Mouse (Mus musculus) liver, embryonic 15.5 days (tissue): Measurements from ENCODE around the gene Fam3b. TPM values are rescaled to one million over a fixed set of nuclear protein-coding genes. Genes with fewer than 3 reads are reported as not detected.

ENCODE experiments used
- ATAC-seq: fragments of 200-750 bp; cut with Nextera tagmentation; 2 replicates; pipeline ENCODE4 v1.8.0; 2017; ENCODE audit warnings: moderate number of reproducible peaks, mild to moderate bottlenecking, moderate library complexity; ENCODE audit not compliant: insufficient read depth
- H3K27ac ChIP-seq: fragments of 300-500 bp; sonication (generic); replicated peaks from 2 replicates; pipeline ENCODE4 v1.5.1; 2015; ENCODE audit warnings: mild to moderate bottlenecking, inconsistent platforms
- H3K27me3 ChIP-seq: fragments of 300-500 bp; sonication (generic); 2 replicates; pipeline ENCODE4 v1.6.1; 2015; ENCODE audit warnings: mild to moderate bottlenecking, inconsistent platforms
- H3K36me3 ChIP-seq: fragments of 300-500 bp; sonication (generic); replicated peaks from 2 replicates; pipeline ENCODE4 v1.6.1; 2015; ENCODE audit warnings: moderate library complexity, mild to moderate bottlenecking, inconsistent platforms
- H3K4me1 ChIP-seq: fragments of 300-500 bp; sonication (generic); replicated peaks from 2 replicates; pipeline ENCODE4 v1.6.1; 2015; ENCODE audit warnings: inconsistent platforms
- H3K4me2 ChIP-seq: fragments of 300-500 bp; sonication (generic); 2 replicates; pipeline ENCODE4 v1.6.1; 2015; ENCODE audit warnings: moderate library complexity, mild to moderate bottlenecking, inconsistent platforms
- H3K4me3 ChIP-seq: fragments of 300-500 bp; sonication (generic); replicated peaks from 2 replicates; pipeline ENCODE4 v1.5.1; 2015; ENCODE audit warnings: mild to moderate bottlenecking, inconsistent platforms
- H3K9ac ChIP-seq: fragments of 300-500 bp; sonication (generic); 2 replicates; pipeline ENCODE4 v1.6.1; 2015; ENCODE audit warnings: moderate library complexity, mild to moderate bottlenecking, inconsistent platforms
- H3K9me3 ChIP-seq: fragments of 300-500 bp; sonication (generic); replicated peaks from 2 replicates; pipeline ENCODE4 v1.6.1; 2016; ENCODE audit warnings: inconsistent platforms
- WGBS: fragments of 180-500 bp; shearing (Covaris S2); methylation state at CpG from one replicate; pipeline ENCODE4 v1.1.7; 2015; ENCODE audit warnings: mixed read lengths; ENCODE audit not compliant: insufficient replicate concordance; 5-methylcytosine and 5-hydroxymethylcytosine counted together
- polyA plus RNA-seq: library from polyadenylated mRNA; unstranded; fragments of >200 nt; fragmentation: Nextera tagmentation; extraction: Ambion mirVana; gene quantifications from 2 replicates; pipeline ENCODE4 v1.2.1, GENCODE M21; 2015

Fam3b gene
- polyA plus RNA-seq, 1 experiment from 2014 or later = not detected

GRCm38 (mm10) chr16:97492369-97492768, 22.2 kb downstream of the Fam3b start:
- no peak overlapping the region for H3K27ac ChIP-seq
- no peak overlapping the region for H3K4me3 ChIP-seq
- H3K27me3 ChIP-seq = no peaks in the 10 kb centered on the region
- H3K36me3 ChIP-seq = no peaks in the 10 kb centered on the region
- no peaks in the 10 kb centered on the region for H3K9me3 ChIP-seq
- no peak overlapping the region for H3K9ac ChIP-seq
- ATAC-seq = no peak; the same call in 1 of the 2 replicates
- 48% methylated on average over 1 of the region's 1 CpGs for WGBS
- no peaks in the 10 kb centered on the region for H3K4me1 ChIP-seq
- no peak overlapping the region for H3K4me2 ChIP-seq

DNA sequence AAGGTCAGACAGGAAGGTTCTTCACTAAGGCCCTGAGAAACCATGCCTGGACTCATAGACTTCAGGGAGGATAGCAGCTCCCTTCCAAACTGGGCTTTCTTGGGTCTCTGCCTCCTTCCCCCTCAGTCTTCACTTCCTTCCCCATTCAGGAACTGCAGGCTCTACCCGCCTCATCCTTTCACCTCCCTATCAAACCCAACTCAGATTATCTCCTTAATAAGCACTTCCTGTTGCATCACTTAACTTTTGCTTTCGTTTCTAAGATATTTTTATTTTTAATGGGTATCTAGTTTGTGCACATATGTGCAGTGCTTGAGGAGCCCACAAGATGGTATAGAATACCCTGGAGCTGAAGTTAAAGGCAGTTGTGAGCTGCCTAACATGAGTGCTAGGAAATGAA, 36.0 kb downstream of the Fam3b start:
- Histone ChIP-seq H3K9ac (no peak overlapping the region), H3K27ac (no peak overlapping the region), H3K4me2 (no peak overlapping the region), H3K4me3 (no peak overlapping the region), H3K36me3 (no peaks in the 10 kb centered on the region), H3K27me3 (no peaks in the 10 kb centered on the region), H3K9me3 (no peaks in the 10 kb centered on the region), H3K4me1 (no peaks in the 10 kb centered on the region)
- whole genome bisulfite sequencing = 14% methylated on average over 2 of the region's 2 CpGs
- ATAC-seq = no peak

DNA sequence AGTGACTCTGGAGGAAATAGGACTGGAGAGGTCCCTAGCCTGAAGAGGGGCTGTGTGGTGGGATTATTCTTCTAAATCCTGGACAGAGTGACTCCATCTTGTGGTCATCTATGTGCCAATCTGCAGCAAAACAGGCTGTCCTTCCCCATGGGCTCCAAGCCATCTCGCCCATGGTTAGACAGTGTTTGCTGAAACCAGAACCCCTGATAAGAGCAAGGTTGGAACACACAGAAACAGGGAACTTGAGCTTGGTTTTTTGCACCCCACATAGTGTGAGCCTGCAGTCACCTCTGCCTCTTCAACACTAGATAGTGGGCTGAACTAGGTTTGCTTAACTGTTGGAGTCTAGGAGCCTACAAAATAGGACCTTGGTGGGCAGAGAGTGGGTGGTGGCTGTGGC, 38.1 kb downstream of the Fam3b start:
- whole genome bisulfite sequencing = 26% methylated on average over 1 of the region's 1 CpGs
- no peaks in the 10 kb centered on the region for H3K9me3 ChIP-seq
- no peak for ATAC-seq
- H3K27ac ChIP-seq = no peak overlapping the region
- no peak overlapping the region for H3K4me2 ChIP-seq
- H3K4me1 ChIP-seq = no peaks in the 10 kb centered on the region
- no peak overlapping the region for H3K9ac ChIP-seq
- no peaks in the 10 kb centered on the region for H3K27me3 ChIP-seq
- no peaks in the 10 kb centered on the region for H3K36me3 ChIP-seq
- no peak overlapping the region for H3K4me3 ChIP-seq

DNA sequence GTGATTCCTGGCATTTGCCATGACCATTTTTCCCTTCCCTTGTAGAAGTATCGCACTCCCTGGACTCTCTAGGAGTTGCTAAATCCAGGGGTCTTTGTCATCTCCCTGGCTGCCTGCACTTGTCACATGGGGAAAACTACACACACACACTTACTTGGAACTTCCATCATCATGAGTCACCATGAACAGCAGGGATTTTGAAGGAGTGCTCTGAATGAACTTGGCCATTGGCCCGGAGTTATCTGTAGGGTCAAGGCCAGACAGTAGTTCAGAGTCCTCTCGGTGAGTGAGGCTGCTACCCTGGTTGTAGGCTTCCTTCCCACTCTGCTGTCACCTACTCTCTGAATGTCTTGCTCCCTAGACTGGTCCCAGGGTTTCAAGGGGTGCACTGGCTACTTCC, 39.0 kb downstream of the Fam3b start:
- WGBS = 72% methylated on average over 3 of the region's 3 CpGs
- ATAC-seq = no peak
- Histone ChIP-seq H3K9ac (no peak overlapping the region), H3K4me3 (no peak overlapping the region), H3K27me3 (no peaks in the 10 kb centered on the region), H3K9me3 (no peaks in the 10 kb centered on the region), H3K4me1 (no peaks in the 10 kb centered on the region), H3K4me2 (no peak overlapping the region), H3K36me3 (no peaks in the 10 kb centered on the region), H3K27ac (no peak overlapping the region)

- H3K4me1 ChIP-seq = no peaks in the 10 kb centered on the region
- no peak overlapping the region for H3K4me3 ChIP-seq
- no peak overlapping the region for H3K4me2 ChIP-seq
- ATAC-seq = no peak
- H3K27me3 ChIP-seq = no peaks in the 10 kb centered on the region
- H3K36me3 ChIP-seq = no peaks in the 10 kb centered on the region
- H3K9me3 ChIP-seq = no peaks in the 10 kb centered on the region
- H3K27ac ChIP-seq = no peak overlapping the region
- WGBS = 56% methylated on average over 2 of the region's 2 CpGs
- H3K9ac ChIP-seq = no peak overlapping the region
Observed at GRCm38 (mm10) chr16:97474671-97475070, 39.9 kb downstream of the Fam3b start.

DNA sequence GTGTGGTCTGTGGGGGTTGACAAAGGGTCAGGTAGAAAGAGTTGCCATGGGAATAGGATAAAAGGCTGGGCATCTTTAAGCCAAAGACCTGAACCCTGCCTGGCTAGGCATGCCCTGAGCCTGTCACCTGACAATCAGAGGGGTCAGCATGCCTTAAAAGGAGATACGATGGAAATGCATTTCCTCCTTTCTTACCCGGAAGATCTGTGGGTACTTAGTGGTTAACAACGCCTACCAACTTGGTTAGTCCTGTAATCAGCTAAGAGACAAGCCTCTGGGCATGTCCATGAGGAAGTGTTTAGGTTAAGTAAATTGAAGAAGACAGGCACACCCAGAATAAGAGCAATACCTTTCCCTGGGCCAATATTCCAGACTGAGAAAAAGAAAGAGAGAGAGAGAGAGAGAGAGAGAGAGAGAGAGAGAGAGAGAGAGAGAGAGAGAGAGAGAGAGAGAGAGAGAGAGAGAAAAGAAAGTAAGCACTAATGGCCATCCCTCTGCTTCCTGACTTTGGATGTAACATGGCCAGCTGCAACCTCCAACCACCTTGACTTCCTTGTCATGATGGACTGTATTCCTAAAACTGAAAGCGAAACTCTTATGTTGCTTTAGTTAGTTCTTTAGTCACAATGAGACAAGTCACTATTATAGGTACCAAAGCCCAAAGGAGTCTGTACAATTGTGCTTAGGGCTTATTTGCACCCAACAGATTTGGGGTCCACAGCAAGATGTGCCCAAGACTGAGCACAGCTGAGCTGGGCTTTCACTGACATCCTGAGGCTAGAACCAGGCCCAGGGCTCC, 46.4 kb downstream of the Fam3b start:
- no peak overlapping the region for H3K4me3 ChIP-seq
- no peak overlapping the region for H3K27ac ChIP-seq
- 19% methylated on average over 4 of the region's 4 CpGs for WGBS
- no peak overlapping the region for H3K4me2 ChIP-seq
- H3K9me3 ChIP-seq = no peaks in the 10 kb centered on the region
- H3K4me1 ChIP-seq = 0 out of 2 replicates have a peak, but pooled peaks cover 3% of the 10 kb centered on the region
- no peak for ATAC-seq
- no peak overlapping the region for H3K9ac ChIP-seq
- no peaks in the 10 kb centered on the region for H3K36me3 ChIP-seq
- H3K27me3 ChIP-seq = no peaks in the 10 kb centered on the region

GRCm38 (mm10) chr16:97467472-97467871, 47.1 kb downstream of the Fam3b start:
- 60% methylated on average over 3 of the region's 3 CpGs for WGBS
- H3K27me3 ChIP-seq = no peaks in the 10 kb centered on the region
- H3K9ac ChIP-seq = no peak overlapping the region
- H3K4me2 ChIP-seq = no peak overlapping the region
- H3K9me3 ChIP-seq = no peaks in the 10 kb centered on the region
- no peak overlapping the region for H3K27ac ChIP-seq
- ATAC-seq = no peak
- H3K4me3 ChIP-seq = no peak overlapping the region
- H3K36me3 ChIP-seq = no peaks in the 10 kb centered on the region
- H3K4me1 ChIP-seq = 0 out of 2 replicates have a peak, but pooled peaks cover 3% of the 10 kb centered on the region

DNA sequence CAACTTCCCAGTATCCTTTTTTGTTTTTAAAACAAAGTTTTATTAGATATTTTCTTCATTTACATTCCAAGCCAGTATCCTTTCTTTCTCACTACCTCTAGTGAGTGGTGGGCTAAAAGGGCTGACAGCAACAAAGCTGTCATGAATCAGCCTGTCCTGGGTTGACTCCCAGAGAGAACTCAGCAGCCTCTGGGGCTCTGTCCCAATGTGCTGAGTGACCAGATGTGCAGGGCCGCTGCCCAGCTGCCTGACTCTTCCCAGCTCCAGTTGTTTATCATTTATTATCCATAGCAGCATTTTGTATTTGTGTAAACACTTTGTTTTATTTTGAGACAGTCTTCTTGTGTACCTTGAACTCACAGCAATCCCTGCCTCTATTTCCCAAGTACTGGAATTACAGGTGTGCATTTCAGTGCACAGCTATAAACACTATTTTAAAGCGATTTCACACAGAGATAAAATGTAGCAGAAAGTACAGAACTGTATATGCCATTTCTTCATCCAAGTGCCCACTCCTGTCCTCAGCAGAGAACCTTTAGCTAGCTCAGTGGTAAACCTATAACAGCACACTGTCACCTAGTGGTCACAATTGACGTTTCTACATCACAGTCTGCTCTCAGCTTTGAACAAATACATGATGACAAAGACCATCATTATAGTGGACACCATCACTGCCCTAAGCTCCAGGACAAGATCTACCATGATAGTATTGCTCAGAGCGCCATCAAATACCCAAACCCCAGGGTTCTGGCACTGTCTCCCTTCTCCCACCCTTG, 48.2 kb downstream of the Fam3b start:
- WGBS = 37% methylated on average over 4 of the region's 4 CpGs

GRCm38 (mm10) chr16:97462481-97463181, 52.0 kb downstream of the Fam3b start, which contains the start of gene Mx1:
Gene Mx1, minus strand, starts transcription at chr16:97462907.
- WGBS = 16% methylated on average over 4 of the region's 4 CpGs
- no peak within 1 kb of the TSS for H3K9ac ChIP-seq
- H3K27ac ChIP-seq = no peak within 1 kb of the TSS
- H3K36me3 ChIP-seq = no peaks in the 10 kb centered on the region
- H3K4me1 ChIP-seq = 0 out of 2 replicates have a peak, but pooled peaks cover 3% of the 10 kb centered on the region
- peak; percentile 52 for ATAC-seq
- no peaks in the 10 kb centered on the region for H3K27me3 ChIP-seq
- H3K4me2 ChIP-seq = no peak within 1 kb of the TSS
- no peak within 1 kb of the TSS for H3K4me3 ChIP-seq
- H3K9me3 ChIP-seq = no peaks in the 10 kb centered on the region

More for the DNA sequence above, 48.2 kb downstream of the Fam3b start:
- no peaks in the 10 kb centered on the region for H3K9me3 ChIP-seq
- no peak overlapping the region for H3K27ac ChIP-seq
- H3K4me2 ChIP-seq = no peak overlapping the region
- H3K9ac ChIP-seq = no peak overlapping the region
- no peaks in the 10 kb centered on the region for H3K36me3 ChIP-seq
- no peak for ATAC-seq
- 0 out of 2 replicates have a peak, but pooled peaks cover 3% of the 10 kb centered on the region for H3K4me1 ChIP-seq
- no peak overlapping the region for H3K4me3 ChIP-seq
- H3K27me3 ChIP-seq = no peaks in the 10 kb centered on the region

- H3K4me1 ChIP-seq = 0 out of 2 replicates have a peak, but pooled peaks cover 3% of the 10 kb centered on the region
- H3K27ac ChIP-seq = no peak overlapping the region
- WGBS = 33% methylated on average over 2 of the region's 2 CpGs
- no peaks in the 10 kb centered on the region for H3K27me3 ChIP-seq
- no peak overlapping the region for H3K4me3 ChIP-seq
- H3K36me3 ChIP-seq = no peaks in the 10 kb centered on the region
- ATAC-seq = no peak
- H3K9ac ChIP-seq = no peak overlapping the region
- H3K9me3 ChIP-seq = no peaks in the 10 kb centered on the region
- H3K4me2 ChIP-seq = no peak overlapping the region
Observed at GRCm38 (mm10) chr16:97461271-97461670, 53.3 kb downstream of the Fam3b start.

DNA sequence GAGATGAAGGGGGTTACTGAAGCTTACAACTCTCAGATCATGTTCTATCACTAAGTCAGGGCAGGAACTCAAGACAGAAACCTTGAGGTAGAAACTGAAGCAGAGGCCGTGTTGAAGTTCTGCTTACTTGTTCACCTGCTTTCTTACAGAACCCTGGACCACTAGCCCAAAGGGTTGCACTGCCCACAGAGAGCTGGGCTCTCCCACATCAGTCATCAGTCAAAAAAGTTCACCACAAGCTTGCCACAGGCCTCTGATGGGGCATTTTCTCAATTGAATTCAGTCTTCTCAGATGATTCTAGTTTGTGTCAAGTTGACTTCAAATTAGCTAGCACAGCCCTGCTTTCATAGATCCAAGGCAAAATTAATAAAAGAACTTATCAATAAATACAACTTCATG, 54.8 kb downstream of the Fam3b start:
- 43% methylated on average over 1 of the region's 1 CpGs for WGBS
- H3K27ac ChIP-seq = no peak overlapping the region
- ATAC-seq = no peak

More for the DNA sequence above, 54.8 kb downstream of the Fam3b start:
- 0 out of 2 replicates have a peak, but pooled peaks cover 3% of the 10 kb centered on the region for H3K4me1 ChIP-seq
- H3K9me3 ChIP-seq = no peaks in the 10 kb centered on the region
- no peak overlapping the region for H3K9ac ChIP-seq
- H3K4me2 ChIP-seq = no peak overlapping the region
- H3K4me3 ChIP-seq = no peak overlapping the region
- H3K36me3 ChIP-seq = no peaks in the 10 kb centered on the region
- H3K27me3 ChIP-seq = no peaks in the 10 kb centered on the region
